Mouse (Mus musculus): ENCODE results near the gene Gm11541. TPM values are rescaled to one million over a fixed set of nuclear protein-coding genes. Genes with fewer than 3 reads are reported as not detected.

Gene Gm11541
- total RNA-seq, 2 experiments from 2014 or later: not detected

Other genes with a start within 250 kb of the Gm11541 start
- 208 and 236 TPM in 2 replicates for gene Cacna1g, start 230.3 kb downstream of the Gm11541 start, total RNA-seq (2015; ENCODE audit: low replicate concordance)
- gene Cacna1g, start 230.3 kb downstream of the Gm11541 start, total RNA-seq (2017; ENCODE audit: low replicate concordance): 142 TPM in 2 replicates
- gene Spata20, start 218.3 kb downstream of the Gm11541 start, total RNA-seq (2015; ENCODE audit: low replicate concordance): not detected in 2 replicates
- gene Spata20, start 218.3 kb downstream of the Gm11541 start, total RNA-seq (2017; ENCODE audit: low replicate concordance): not detected in 2 replicates
- not detected in 2 replicates for gene Epn3, start 204.5 kb downstream of the Gm11541 start, total RNA-seq (2015; ENCODE audit: low replicate concordance)
- not detected in 2 replicates for gene Epn3, start 204.5 kb downstream of the Gm11541 start, total RNA-seq (2017; ENCODE audit: low replicate concordance)
- not detected in 2 replicates for gene Mycbpap, start 182.8 kb downstream of the Gm11541 start, total RNA-seq (2015; ENCODE audit: low replicate concordance)
- gene Mycbpap, start 182.8 kb downstream of the Gm11541 start, total RNA-seq (2017; ENCODE audit: low replicate concordance): not detected in 2 replicates
- gene Rsad1, start 155.2 kb downstream of the Gm11541 start, total RNA-seq (2015; ENCODE audit: low replicate concordance): 0.84 TPM in 1 of 2 replicates, not detected in the other
- gene Rsad1, start 155.2 kb downstream of the Gm11541 start, total RNA-seq (2017; ENCODE audit: low replicate concordance): 0.23 and 0.26 TPM in 2 replicates
- not detected in 2 replicates for gene Chad, start 139.5 kb downstream of the Gm11541 start, total RNA-seq (2015; ENCODE audit: low replicate concordance)
- not detected in 2 replicates for gene Chad, start 139.5 kb downstream of the Gm11541 start, total RNA-seq (2017; ENCODE audit: low replicate concordance)
- gene Acsf2, start 102.6 kb downstream of the Gm11541 start, total RNA-seq (2015; ENCODE audit: low replicate concordance): 4.2 and 9.7 TPM in 2 replicates
- 2.3 and 2.5 TPM in 2 replicates for gene Acsf2, start 102.6 kb downstream of the Gm11541 start, total RNA-seq (2017; ENCODE audit: low replicate concordance)
- 11.3 and 20.2 TPM in 2 replicates for gene Lrrc59, start 74.7 kb downstream of the Gm11541 start, total RNA-seq (2015; ENCODE audit: low replicate concordance)
- gene Lrrc59, start 74.7 kb downstream of the Gm11541 start, total RNA-seq (2017; ENCODE audit: low replicate concordance): 15.8 and 16.4 TPM in 2 replicates
- 16.8 and 20.9 TPM in 2 replicates for gene Mrpl27, start 50.7 kb downstream of the Gm11541 start, total RNA-seq (2015; ENCODE audit: low replicate concordance)
- 24.5 and 27.2 TPM in 2 replicates for gene Mrpl27, start 50.7 kb downstream of the Gm11541 start, total RNA-seq (2017; ENCODE audit: low replicate concordance)
- gene Eme1, start 50.5 kb downstream of the Gm11541 start, total RNA-seq (2015; ENCODE audit: low replicate concordance): 3.4 and 15.9 TPM in 2 replicates
- gene Eme1, start 50.5 kb downstream of the Gm11541 start, total RNA-seq (2017; ENCODE audit: low replicate concordance): 29.4 and 34.9 TPM in 2 replicates
- gene Xylt2, start 27.0 kb downstream of the Gm11541 start, total RNA-seq (2015; ENCODE audit: low replicate concordance): 1.1 and 2.5 TPM in 2 replicates
- 0.51 and 2.9 TPM in 2 replicates for gene Xylt2, start 27.0 kb downstream of the Gm11541 start, total RNA-seq (2017; ENCODE audit: low replicate concordance)
- not detected in 2 replicates for gene Cdc34b, start 37.3 kb upstream of the Gm11541 start, total RNA-seq (2015; ENCODE audit: low replicate concordance)
- 0.15 TPM in 1 of 2 replicates, not detected in the other for gene Cdc34b, start 37.3 kb upstream of the Gm11541 start, total RNA-seq (2017; ENCODE audit: low replicate concordance)
- not detected in 2 replicates for gene Tmem92, start 78.2 kb upstream of the Gm11541 start, total RNA-seq (2015; ENCODE audit: low replicate concordance)
- gene Tmem92, start 78.2 kb upstream of the Gm11541 start, total RNA-seq (2017; ENCODE audit: low replicate concordance): not detected in 2 replicates
- 1.4 and 2.1 TPM in 2 replicates for gene Col1a1, start 231.7 kb upstream of the Gm11541 start, total RNA-seq (2015; ENCODE audit: low replicate concordance)
- gene Col1a1, start 231.7 kb upstream of the Gm11541 start, total RNA-seq (2017; ENCODE audit: low replicate concordance): 0.90 and 1.9 TPM in 2 replicates